Mouse (Mus musculus): ENCODE measurements around the gene Fut2.

Fut2 gene

DNA sequence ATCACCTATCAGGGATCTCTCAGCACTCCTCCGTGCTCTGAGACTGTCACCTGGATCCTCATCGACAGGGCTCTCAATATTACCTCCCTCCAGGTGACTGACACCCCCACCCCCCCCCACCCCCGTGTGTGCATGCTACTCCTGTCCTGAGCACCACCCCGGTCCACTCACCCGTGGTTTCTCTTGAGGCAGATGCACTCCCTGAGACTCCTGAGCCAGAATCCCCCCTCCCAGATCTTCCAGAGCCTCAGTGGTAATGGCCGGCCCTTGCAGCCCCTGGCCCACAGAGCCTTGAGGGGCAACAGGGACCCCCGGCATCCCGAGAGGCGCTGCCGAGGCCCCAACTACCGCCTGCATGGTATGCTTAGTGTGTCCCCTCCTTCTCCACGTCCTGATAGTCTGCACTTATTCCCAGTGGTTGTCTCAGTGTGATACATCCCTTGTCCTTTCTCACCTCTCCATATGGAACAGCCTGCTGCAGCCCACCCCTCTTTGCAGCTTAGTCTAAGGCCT, 37.4 kb upstream of the Fut2 start:
- CTCF ChIA-PET, result interaction anchor here (1.1 to 1.4 kb wide), 2 partner anchors 14 to 20 kb away, joined by 3 to 4 read pairs; partner anchors contain the start of genes Ntn5 and Sphk2

DNA sequence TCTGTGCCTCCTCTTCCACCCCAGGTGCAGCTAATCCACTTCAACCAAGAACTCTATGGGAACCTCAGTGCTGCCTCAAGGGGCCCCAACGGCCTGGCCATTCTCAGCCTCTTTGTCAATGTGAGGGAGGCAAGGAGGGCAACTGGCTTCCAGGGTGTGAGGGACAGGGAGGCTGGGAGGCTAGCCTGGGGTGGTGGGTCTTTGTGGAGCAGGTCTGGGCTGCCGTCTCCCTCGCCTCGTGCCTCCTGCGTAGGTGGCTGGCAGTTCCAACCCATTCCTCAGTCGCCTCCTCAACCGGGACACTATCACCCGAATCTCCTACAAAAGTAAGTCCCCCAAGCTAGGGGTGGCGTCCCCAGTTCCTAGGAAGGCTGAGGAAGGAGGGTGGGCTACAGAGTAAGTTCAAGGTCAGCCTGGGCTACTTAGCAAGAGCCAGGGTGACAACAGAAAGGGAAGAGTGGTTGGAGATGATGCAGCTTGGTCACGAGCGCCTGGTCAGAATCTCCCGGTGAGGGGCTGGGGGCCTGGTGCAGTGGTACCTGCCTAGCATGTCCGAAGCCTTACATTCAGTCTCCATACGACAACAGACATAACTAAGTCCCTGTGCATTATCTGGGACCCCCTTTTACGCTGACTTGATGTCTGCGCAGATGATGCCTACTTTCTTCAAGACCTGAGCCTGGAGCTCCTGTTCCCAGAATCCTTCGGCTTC, 36.8 kb upstream of the Fut2 start:
- CTCF ChIA-PET, result no interaction called here

DNA sequence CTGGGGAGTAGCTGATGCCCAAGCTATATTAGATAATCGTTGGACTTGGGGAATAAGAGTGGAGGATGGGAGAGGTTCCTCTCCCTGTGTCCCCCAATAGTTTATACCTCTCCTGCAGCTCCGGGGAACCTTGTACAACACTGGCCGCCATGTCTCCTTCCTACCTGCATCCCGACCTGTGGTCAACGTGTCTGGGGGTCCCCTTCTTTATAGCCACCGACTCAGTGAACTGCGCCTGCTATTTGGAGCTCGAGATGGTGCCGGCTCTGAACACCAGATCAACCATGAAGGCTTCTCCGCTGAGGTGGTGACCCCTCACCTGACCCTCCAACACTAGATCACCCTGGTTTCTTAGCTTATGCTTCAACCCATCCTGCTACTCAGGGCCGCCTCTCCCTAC, 36.1 kb upstream of the Fut2 start:
- CTCF ChIA-PET, result no interaction called here

DNA sequence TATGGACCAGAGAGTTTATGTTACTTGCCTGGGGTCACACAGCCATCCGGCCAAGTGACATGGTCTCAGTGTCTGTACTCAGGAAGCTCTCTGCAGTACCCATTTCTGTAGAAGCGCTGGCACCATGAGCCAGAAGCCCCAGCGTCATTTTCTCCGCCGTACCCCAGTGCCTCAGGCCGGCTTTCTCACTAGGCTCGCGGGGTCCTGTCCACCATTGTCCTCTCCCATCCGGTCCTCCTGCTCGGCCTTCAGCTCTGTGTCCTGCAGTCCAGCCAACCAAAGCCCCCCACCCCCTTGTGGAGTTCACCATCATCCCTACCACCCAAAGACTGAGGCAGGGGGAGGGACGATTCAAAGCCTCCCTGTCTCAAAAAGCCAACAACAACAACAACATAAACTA, 35.4 kb upstream of the Fut2 start:
- CTCF ChIA-PET, result no interaction called here

DNA sequence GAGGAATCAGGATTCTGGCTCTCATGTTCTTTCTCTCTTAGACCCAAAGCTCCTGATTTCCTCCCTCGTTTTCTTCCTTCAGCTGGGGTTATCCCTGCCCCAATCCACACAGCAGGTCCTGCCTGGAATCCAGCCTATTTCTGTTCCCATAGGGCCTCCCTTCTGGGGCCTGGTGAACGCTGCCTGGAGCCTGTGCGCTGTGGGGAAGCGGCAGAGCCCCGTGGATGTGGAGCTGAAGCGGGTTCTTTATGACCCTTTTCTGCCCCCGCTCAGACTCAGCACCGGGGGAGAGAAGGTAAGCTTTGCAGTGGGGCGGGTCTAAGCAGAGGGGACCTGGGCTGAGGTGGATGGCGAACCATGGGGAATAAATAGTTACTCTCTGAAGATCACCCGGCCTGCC, 34.9 kb upstream of the Fut2 start:
- CTCF ChIA-PET, result interaction anchor here (1.2 kb wide), 1 partner anchor 19 kb away, joined by 3 read pairs; no protein-coding TSS in a partner anchor

DNA sequence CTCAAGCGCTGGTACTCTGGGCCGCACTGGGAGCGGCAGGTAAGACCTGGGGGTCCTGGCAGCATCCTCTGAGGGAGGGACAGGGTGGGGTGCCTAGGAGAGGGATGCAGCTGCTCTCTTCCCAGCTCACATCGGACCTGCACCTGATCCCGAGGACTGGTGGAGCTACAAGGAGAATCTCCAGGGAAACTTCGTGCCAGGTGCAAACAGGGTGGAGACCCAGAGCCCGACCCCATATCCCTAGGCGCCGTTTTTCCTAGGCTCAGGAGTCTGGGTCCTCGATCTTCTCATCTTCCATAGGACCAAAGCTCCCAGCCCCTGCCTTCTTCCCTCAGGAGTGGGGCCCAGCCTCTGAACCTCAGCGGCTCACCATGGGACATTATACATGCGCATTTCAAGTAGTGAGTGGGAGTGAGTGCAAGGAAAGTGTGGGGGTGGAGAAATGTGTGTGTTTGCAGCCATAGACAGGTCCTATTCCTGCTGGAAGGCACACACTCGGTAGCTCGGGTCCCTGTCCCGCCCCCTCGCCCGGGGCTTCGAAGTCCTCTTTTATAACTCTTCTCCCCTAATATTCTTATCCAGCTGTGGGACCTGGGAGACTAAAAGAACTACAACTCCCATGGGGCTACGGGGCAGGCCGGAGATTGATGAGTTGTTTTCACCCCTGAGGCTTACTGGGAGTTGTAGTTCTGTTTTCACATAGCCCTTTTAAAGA, 34.3 kb upstream of the Fut2 start:
- CTCF ChIA-PET, result interaction anchor here (0.8 to 1.2 kb wide), 2 partner anchors 18 to 251 kb away, joined by 3 read pairs; no protein-coding TSS in a partner anchor

DNA sequence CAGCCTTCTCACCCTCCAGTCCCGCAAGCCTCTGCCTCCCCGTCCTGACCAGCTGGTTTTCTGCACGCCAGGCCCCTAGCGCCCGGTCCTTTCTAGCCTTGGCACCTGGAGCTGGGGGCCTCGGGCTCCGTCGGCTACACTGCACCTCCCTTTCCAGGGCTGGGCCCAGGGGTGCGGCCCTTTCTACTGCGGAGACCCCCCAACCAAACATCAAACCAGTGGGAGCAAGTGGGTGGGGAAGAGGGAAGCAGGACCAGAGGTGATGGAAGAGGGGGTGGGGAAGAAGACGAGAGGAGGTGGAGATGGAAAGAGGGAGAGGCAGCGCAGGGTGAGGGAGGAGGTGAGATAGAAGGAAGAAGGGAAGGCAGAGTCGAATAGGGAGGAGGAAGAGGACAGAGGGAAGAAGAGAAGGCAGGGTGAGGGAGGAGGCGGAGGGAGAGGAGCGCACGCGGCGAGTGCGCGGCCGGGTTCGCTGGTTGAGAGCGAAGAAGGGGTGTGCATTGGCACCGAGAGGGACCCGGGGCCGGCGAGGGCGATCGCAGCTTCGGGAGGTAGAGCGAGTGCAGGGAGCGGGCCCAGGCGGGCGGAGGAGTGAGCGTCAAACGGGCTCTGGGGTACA, 33.4 kb upstream of the Fut2 start, which contains the start of gene Car11:
Gene Car11, plus strand, starts transcription at position 321 of the 619 bp plus-strand sequence.
- CTCF ChIA-PET, result interaction anchor here (0.8 kb wide), 1 partner anchor 250 kb away, joined by 3 read pairs; no protein-coding TSS in a partner anchor

DNA sequence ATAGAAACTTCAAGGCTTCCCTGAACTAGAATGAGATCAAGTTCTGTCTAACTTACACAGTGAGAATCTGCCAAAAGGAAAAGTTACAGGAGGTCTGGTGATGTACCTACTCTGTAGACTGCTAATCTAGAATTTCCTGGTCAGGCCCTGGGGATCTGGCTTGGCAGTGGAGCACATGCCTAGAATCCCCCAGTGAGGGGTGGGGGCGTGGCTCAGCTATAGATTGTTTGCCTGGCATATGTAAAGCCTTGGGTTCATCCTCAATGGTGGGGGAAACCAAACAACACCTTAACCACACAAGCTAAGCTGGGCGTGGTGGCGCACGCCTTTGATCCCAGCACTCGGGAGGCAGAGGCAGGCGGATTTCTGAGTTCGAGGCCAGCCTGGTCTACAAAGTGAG, 31.7 kb upstream of the Fut2 start:
- CTCF ChIA-PET, result interaction anchor here (0.6 kb wide), 1 partner anchor 1387 kb away, joined by 3 read pairs; no protein-coding TSS in a partner anchor

DNA sequence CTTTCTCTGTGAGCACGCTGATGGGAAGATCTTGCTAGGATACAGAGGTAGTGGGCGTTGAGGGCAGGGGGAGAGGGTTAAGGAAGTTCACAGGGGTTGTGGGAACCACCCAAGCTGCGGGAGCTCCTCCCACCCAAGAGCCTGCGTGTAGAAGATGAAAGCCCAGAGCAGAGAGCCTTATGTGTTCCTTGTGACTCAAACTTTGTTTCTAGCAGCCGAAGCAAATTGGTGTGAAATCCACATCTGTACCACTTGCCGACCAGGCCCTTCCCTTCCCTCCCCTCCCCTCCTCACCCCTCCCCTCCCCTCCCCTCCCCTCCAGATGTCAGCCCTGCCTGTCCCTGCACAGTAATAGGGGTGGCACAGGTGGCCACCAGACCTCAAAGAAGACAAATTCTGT, 28.9 kb upstream of the Fut2 start:
- CTCF ChIA-PET, result no interaction called here

DNA sequence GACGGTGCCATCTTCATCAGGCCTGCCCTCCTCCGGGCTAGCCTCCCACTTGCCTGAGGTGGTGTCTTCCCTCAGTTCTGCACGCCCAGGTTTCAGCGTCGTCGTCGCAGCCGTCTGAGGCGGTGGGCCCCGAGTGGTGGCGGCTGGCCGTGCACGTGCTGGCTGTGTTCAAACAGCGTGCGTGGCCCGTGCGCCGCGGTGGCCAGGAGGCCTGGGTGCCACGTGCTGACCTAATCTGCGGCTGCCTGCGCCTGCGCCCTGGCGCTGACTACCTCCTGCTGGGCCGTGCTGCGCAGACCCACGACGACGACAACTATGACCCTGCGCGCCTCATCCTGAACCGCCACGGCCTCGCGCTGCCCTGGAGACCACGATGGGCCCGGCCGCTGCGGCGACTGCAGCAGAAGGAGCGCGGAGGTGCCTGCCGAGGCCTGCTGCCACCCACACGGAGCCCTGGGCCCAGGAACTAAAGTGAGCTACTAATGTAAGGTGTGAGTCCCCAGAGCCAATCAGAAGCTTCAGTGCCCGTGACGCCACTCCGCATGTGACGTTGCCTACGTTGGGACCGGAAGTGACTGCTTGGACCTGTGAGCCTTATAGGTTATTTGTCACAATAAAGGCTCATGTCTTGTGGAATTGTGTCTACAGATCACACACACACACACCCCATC, 27.9 kb upstream of the Fut2 start, which contains the start of gene Sec1:
Gene Sec1, minus strand, starts transcription at position 482 of the 671 bp plus-strand sequence.
- CTCF ChIA-PET, result no interaction called here

DNA sequence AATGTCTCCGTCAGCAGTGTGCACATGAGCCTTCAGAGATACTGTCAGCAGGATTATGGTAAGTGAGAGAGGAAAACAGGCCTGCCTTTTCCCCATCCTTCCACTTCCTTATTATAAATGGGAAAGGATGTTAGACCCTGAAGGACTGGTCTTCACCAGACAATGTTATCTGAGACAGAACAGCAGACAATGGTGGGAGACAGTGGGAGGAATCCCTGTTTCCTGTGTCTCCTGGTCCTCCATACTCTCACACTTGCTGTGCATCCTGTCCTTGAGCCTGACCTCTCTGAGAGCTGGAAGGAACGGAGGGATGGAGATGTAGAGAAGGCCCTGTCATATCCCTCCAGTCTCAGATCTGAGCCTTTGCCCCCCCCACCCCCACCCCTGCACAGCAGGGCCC, 26.2 kb upstream of the Fut2 start:
- CTCF ChIA-PET, result no interaction called here

DNA sequence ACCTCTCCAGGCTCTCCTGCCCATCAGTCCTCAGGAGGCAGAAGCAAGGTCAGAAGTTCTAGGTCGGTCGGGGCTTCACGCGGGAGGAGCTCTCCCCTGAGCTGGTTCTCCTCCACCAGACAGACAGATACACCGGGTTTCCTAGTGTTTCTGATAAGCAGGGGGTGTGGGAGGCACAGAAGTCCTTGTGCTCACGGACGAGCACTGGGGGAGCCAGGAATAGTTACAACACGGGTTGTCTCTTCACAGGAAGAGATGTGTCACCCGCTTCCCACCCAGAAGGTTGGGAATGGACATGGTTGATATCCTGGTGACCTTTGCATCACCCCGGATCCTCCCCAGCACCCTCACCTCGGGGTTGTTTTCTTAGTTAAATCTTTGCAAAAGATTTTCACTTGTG, 23.6 kb upstream of the Fut2 start:
- CTCF ChIA-PET, result no interaction called here

DNA sequence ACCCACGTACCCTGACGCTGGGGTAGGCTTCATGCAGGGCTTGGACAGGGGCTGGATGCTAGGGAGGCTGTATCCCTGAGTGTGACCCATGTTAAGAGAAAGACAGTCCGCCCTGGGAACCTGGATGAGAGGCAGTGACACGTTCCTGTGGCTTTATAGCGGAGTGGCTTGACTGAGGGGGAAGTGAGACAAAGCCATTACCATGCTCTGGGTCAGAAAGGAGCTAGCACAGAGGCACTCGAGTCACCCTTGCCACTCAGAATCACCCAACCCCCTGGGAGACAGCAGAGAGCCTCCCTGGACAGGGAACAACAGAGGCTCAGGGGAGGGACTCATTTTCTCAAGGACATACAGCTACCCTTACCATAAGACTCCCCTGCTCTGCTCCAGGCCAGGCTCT, 22.9 kb upstream of the Fut2 start:
- CTCF ChIA-PET, result no interaction called here

DNA sequence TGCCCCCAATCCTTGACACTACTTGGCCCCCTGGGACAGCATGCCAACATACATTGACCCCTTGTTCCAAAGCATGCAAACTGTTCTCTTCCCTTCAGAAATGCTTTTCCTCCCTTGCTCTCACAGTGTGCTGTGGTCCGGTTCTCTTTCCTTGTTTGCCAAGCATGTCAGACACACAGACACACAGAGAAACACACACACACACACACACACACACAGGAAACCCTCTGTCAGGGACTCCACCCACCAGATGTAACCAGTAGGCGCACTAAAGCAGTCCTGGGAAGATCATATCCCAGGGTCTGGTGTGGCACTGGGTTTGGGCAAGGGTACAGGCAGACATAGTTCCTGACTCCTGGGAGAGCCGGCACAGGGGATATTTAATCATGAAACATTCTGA, 20.6 kb upstream of the Fut2 start:
- CTCF ChIA-PET, result no interaction called here

DNA sequence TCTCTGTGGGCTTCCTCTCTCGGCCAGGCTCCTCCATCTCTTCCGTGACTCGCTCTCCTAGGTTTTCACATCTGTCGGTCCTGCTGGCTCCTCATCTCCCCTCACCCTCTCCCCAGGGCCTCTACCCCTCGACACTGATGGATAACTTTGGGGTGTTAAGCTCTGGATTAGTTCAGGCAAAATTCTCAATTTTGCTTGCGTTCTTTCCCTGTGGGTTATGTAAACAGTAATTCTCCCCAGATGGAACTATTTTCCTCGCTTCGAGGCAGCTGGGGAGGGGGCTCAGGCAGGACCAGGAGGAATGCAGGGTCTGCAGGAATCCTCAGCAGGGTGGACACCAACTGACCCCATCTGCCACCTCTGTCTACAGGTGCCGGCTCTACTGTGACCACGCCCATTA, 19.6 kb upstream of the Fut2 start:
- CTCF ChIA-PET, result no interaction called here

DNA sequence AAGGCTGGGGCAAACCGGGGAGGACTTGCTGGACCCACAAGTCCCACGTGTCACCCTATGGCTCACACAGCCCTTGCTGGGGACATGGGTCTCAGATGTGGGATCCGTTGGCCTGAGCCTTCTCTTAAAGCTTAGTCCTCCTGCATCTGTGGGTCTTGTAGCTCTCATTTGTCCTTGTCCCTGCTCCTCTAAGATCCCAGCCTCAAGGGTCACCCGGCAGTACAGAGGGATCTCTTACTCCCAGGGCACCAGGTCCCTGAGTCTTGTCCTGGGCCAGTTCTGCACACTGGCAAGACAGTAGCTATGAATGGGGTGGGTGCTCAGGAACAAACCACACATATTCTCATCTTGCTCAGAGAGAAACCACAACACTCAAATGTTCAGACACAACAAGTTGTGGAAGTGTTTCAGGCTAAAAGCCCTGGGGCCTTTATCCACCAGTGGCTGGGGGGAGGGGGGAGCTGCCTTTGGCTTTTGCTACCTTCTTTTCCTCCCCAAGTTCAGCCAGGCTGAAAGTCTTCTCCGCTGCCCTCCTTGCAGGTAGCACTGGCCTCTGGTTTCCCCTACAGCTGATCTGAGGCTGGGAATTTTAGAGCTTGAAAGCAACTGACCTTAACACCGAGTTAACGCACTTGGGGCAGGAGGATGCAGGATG, 17.3 kb upstream of the Fut2 start, which contains the start of gene Ntn5:
Gene Ntn5, plus strand, starts transcription at position 627 of the 655 bp plus-strand sequence.
- CTCF ChIA-PET, result interaction anchor here (0.6 to 1.2 kb wide), 2 partner anchors 21 to 922 kb away, joined by 3 to 4 read pairs; partner anchors contain the start of gene Dbp

DNA sequence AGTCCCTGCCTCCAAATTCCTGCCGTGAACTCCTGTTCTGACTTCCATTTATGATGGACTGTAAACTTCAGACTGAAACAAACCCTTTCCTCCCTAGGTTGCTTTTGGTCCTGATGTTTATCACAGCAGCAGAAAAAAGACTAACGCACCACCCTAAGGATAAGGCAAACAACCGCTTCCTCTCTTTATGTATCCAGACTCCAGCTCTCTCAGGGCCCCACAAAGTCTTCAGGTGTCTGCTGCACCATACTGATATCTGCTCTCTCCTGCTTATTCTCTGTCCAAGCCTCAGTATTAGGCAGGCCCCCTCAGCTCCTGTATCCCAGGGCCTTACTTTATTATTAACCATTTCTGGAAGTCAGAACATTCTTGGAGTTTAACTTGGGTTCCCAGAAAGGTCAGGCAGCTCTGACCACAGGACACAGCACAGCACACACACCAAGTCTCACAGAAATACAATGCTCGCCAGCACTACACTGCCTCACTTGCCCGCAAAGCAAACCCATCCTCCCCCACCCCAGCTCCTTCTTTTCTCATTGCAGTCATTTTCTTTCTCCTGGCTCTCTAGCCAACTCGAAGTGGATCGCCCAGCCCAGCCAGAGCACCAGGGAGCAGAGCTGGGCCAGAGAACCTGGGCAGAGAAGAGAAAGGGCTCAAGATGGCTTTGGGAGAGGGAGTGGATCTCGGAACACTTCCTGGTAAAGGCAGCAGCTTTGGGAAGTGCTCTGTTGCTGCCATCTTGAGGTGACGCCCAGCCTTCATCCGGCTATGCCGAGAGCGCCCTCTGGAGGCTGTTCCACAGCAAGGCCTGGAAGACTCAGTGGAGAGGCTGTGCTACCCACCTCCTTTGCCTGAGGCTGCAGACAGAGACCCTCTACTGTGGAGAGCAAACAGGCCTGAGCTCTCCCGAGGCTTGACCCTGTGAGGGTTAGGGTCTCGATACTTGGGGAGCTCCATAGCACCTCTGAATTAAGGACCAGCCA, 16.2 kb upstream of the Fut2 start:
- CTCF ChIA-PET, result interaction anchor here (0.6 to 1.2 kb wide), 3 partner anchors 18 to 128 kb away, joined by 3 to 7 read pairs (median 4); partner anchors contain the start of gene Dbp

DNA sequence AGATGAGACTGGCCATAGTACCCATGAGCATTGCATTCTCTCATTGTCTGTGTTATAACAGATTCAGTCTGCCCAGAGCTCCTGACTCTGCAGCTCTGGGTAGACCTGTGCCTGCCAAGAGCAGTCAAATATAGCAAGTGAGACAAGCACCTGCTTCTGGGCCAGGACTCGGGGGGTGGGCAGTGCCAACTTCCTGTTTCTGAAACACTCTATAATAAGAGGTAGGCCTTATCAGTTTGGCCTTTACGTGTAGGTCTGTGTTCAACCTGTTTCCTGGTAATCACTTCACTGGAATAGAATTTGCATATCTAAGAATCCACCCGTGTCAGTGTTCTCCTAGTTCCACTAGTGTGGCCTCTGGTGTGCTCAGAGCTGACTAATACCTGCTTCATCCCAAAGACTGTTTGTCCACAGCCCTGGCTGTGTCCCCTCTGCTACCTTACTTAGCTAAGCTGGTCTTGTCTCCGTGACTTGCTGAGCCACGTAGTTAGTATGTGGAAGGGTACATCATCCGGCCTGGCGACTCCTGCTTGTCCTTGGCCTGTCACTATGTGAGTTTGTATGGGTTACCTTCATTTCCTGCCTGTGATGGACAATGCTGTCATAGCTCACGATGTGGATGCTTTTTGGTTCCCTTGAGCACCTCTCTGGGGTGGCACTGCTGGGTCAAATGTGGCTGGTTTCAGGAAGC, 15.0 kb upstream of the Fut2 start:
- CTCF ChIA-PET, result interaction anchor here (0.9 kb wide), 1 partner anchor 15 kb away, joined by 3 read pairs; the partner anchor contains the start of gene Fut2
